Mouse (Mus musculus): Measurements from ENCODE around the gene Slc8a1. TPM values are rescaled to one million over a fixed set of nuclear protein-coding genes. Genes with fewer than 3 reads are reported as not detected.
A peak's percentile ranks its signal among the peaks of the same experiment; 100 is the strongest.

The Slc8a1 gene
- polyA plus RNA-seq, 1 experiment from 2014 or later: 83.6 TPM

DNA sequence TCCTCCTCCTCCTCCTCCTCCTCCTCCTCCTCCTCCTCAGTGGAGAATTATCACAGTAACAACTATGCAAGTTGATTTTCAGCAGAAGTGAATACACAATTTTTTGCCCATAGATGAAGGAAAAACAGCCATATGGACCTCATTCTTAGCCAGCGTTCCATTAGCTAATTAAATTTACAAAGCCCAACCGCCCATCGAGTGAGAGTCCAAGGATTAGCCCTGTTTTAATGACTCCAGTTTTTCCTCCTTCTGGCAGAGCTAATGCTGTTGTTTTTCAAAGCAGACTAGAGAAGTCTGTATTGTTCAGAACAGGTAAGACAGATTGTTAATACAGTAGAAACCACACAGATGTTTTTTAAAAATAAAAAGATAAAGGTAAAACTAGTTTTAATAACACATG, 264.8 kb downstream of the Slc8a1 start:
- no peak overlapping the region for H3K4me3 ChIP-seq
- H3K9me3 ChIP-seq (replicated peaks): no peaks in the 10 kb centered on the region
- no peak for ATAC-seq (replicated peaks; ENCODE audit: insufficient number of reproducible peaks, insufficient read depth, low FRiP score, low read depth)
- peaks cover 17% of the 10 kb centered on the region for H3K4me1 ChIP-seq (replicated peaks)
- H3K4me2 ChIP-seq: no peak overlapping the region
- H3K9ac ChIP-seq: no peak overlapping the region
- H3K27ac ChIP-seq: no peak overlapping the region
- WGBS: 78% methylated on average over 3 of the region's 3 CpGs
- H3K27me3 ChIP-seq: no peaks in the 10 kb centered on the region
- H3K36me3 ChIP-seq: no peaks in the 10 kb centered on the region; the same call in 1 of the 2 replicates

DNA sequence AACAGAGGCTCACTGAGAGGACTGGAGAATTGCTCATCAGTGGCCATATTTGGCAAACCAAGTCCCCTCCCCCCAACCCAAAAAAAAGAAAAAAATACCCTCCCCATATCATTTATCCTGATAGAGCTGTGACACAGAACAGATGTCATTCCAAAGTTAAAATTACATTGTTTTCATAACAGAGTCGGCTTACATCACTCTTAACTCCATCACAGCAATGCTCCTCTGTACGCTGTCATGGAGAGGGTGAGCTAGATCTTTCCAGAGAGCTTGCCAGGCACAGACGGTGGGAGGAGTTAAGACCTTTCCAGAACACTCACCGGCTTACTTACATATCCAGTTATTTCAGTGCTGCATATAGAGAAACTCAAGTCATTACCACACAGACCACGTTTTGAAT, 269.2 kb downstream of the Slc8a1 start:
- H3K27me3 ChIP-seq: no peaks in the 10 kb centered on the region
- no peaks in the 10 kb centered on the region for H3K36me3 ChIP-seq
- H3K27ac ChIP-seq: peak overlapping the region; percentile 64
- H3K4me2 ChIP-seq: no peak overlapping the region
- H3K4me1 ChIP-seq (replicated peaks): peaks cover 17% of the 10 kb centered on the region
- H3K9ac ChIP-seq: no peak overlapping the region
- H3K4me3 ChIP-seq: no peak overlapping the region
- peak; percentile 80; the same call in 1 of the 2 replicates for ATAC-seq (replicated peaks; ENCODE audit: insufficient number of reproducible peaks, insufficient read depth, low FRiP score, low read depth)
- WGBS: 24% methylated on average over 5 of the region's 5 CpGs
- H3K9me3 ChIP-seq (replicated peaks): no peaks in the 10 kb centered on the region

DNA sequence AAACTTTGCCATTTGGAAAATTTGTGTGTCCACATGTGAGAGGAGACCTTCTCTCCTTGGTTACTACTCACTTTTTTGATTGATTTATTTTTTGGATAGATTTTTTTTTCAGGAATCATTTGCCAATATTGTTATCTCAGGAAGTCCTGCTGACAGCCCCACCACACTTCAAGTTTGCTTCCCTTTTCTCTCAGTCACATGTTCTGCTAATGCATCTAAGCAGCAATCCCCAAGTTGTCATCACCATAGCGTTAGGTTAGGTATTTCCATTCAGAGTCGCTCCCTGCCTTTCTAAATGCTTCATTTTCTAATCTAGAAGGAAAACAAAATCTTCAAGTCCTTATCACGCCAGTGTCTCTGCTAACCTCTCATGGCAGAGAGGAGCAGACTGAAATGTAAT, 278.8 kb downstream of the Slc8a1 start:
- no peak for ATAC-seq (replicated peaks; ENCODE audit: insufficient number of reproducible peaks, insufficient read depth, low FRiP score, low read depth)
- 35% methylated on average over 3 of the region's 3 CpGs for WGBS
- no peak overlapping the region for H3K4me2 ChIP-seq
- no peaks in the 10 kb centered on the region for H3K9me3 ChIP-seq (replicated peaks)
- no peak overlapping the region for H3K9ac ChIP-seq
- H3K27ac ChIP-seq: no peak overlapping the region
- no peaks in the 10 kb centered on the region for H3K36me3 ChIP-seq
- H3K4me1 ChIP-seq (replicated peaks): peaks cover 17% of the 10 kb centered on the region
- H3K27me3 ChIP-seq: no peaks in the 10 kb centered on the region
- no peak overlapping the region for H3K4me3 ChIP-seq

DNA sequence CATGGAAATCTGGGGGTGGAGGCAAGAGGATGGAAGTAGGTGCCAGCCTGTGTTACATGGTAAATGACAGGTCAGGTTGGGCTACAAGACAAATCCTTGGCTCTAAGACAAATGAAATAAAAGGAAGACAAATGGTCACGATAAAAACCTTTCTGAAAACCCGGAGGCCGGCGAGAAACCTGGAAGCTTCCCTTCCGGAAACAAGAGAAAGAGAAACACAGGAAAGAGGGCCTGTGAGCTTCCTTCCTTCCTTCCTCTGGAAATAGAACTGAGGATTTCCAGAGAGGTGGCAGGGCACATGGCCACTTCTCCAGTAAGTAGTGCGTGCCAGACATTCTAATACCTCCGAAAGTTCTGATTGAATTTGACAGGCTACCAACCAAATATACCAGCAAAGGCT, 282.2 kb downstream of the Slc8a1 start:
- 0 out of 2 replicates have a peak overlapping the region, but pooled peaks have one; percentile 4 for H3K27ac ChIP-seq
- no peaks in the 10 kb centered on the region for H3K36me3 ChIP-seq
- peaks cover 22% of the 10 kb centered on the region for H3K4me1 ChIP-seq (replicated peaks)
- no peak overlapping the region for H3K4me3 ChIP-seq
- no peak overlapping the region for H3K9ac ChIP-seq
- WGBS: 61% methylated on average over 7 of the region's 7 CpGs
- no peak overlapping the region for H3K4me2 ChIP-seq
- H3K9me3 ChIP-seq (replicated peaks): no peaks in the 10 kb centered on the region
- no peaks in the 10 kb centered on the region for H3K27me3 ChIP-seq
- no peak for ATAC-seq (replicated peaks; ENCODE audit: insufficient number of reproducible peaks, insufficient read depth, low FRiP score, low read depth)

DNA sequence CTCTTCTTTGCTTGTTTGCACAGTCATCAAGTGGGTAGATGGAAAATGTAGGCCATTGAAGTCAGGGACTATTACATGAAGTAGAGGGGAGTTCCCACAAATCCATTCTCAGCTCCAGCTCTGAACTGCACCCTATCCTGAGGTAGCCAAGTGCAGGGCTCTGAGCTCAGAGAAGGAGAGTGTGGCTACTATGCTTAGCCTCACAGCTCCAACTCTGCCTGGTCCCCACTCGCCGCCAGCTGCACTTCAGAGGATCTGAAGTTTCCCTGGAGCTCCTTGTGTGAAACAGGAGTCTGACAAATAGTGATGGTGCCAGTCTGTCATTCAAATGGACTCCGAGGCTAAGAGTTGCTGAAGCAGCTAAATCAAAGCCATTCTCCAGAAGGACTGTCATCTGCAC, 282.9 kb downstream of the Slc8a1 start:
- ATAC-seq (replicated peaks; ENCODE audit: insufficient number of reproducible peaks, insufficient read depth, low FRiP score, low read depth): no peak
- H3K4me3 ChIP-seq: no peak overlapping the region
- 59% methylated on average over 3 of the region's 3 CpGs for WGBS
- H3K9ac ChIP-seq: no peak overlapping the region
- H3K36me3 ChIP-seq: no peaks in the 10 kb centered on the region
- no peak overlapping the region for H3K27ac ChIP-seq
- H3K4me1 ChIP-seq (replicated peaks): peaks cover 22% of the 10 kb centered on the region
- H3K9me3 ChIP-seq (replicated peaks): no peaks in the 10 kb centered on the region
- no peak overlapping the region for H3K4me2 ChIP-seq
- H3K27me3 ChIP-seq: no peaks in the 10 kb centered on the region

DNA sequence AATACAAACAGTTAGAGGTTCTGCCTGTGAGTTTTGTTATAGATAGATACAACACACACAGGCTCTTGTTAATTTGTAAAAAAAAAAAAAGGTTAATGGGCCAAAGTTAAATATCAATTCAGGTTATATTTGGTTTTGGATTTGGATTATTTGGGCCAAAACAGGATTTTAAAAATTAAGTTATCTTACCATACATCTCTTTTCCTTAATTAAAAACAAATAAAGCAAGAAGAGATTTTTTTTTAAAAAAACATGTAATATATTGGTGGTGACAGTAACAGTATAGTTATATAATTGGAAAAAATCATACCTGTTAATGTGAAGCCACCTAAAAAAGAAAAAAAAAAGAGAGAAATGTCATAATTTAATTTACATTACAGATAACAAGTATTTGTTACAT, 296.7 kb downstream of the Slc8a1 start, which contains the start of gene Gm11096:
Gm11096 (plus strand) TSS at position 301 of the 400 bp plus-strand sequence.
- Histone ChIP-seq H3K27ac (no peak within 1 kb of the TSS), H3K4me2 (no peak within 1 kb of the TSS), H3K36me3 (peaks cover 26% of the 10 kb centered on the region), H3K4me1 (replicated peaks) (peaks cover 3% of the 10 kb centered on the region; the same call in 1 of the 2 replicates), H3K4me3 (no peak within 1 kb of the TSS), H3K9me3 (replicated peaks) (no peaks in the 10 kb centered on the region), H3K9ac (no peak within 1 kb of the TSS), H3K27me3 (no peaks in the 10 kb centered on the region)
- no peak for ATAC-seq (replicated peaks; ENCODE audit: insufficient number of reproducible peaks, insufficient read depth, low FRiP score, low read depth)

DNA sequence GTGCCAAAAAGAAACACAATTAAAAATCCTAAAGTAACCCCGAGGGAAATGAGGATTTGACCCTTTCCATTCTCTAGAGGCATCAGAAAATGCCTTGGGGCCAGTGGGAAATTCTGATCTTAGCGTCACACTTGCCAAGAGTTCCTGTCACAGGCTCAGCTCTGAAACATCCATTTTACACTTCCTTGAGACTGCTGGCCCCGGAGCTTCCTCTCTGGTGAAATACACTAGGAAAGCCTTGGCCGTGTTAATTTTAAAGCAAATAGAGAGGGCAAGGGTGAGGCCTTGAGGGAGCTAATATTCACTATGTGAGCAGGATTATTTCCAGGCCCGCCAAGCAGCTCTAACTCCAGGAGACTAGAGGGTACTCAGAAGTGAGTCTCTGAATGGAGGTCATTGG, 305.0 kb downstream of the Slc8a1 start:
- no peaks in the 10 kb centered on the region for H3K27me3 ChIP-seq
- ATAC-seq (replicated peaks; ENCODE audit: insufficient number of reproducible peaks, insufficient read depth, low FRiP score, low read depth): no peak
- peaks cover 17% of the 10 kb centered on the region for H3K4me1 ChIP-seq (replicated peaks)
- H3K4me2 ChIP-seq: no peak overlapping the region
- H3K27ac ChIP-seq: peak overlapping the region; percentile 40
- H3K4me3 ChIP-seq: no peak overlapping the region
- H3K36me3 ChIP-seq: peaks cover 50% of the 10 kb centered on the region
- 55% methylated on average over 5 of the region's 5 CpGs for WGBS
- H3K9me3 ChIP-seq (replicated peaks): no peaks in the 10 kb centered on the region
- no peak overlapping the region for H3K9ac ChIP-seq

DNA sequence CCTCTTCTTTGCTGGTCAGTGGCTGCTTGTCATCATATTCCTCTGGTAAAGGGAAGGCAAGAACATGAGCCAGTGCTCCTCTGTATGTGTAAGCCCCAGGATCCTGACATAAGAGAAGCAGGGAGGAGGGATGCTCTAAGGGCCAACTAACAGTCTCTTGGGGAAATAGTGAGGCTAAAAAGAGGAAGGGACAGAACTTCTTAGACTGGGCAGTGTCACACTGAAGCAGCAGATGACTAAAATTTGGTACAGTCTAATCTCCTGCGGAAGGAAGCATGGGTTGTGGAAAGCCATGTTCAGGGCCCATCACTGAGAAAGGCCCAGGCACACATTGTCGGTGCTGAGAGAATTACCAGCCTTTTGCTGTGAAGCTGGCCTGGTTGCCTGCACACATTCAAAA, 305.4 kb downstream of the Slc8a1 start:
- H3K4me3 ChIP-seq: no peak overlapping the region
- H3K9me3 ChIP-seq (replicated peaks): no peaks in the 10 kb centered on the region
- 76% methylated on average over 2 of the region's 2 CpGs for WGBS
- peaks cover 15% of the 10 kb centered on the region for H3K4me1 ChIP-seq (replicated peaks)
- H3K27me3 ChIP-seq: no peaks in the 10 kb centered on the region
- H3K36me3 ChIP-seq: peaks cover 50% of the 10 kb centered on the region
- H3K9ac ChIP-seq: no peak overlapping the region
- ATAC-seq (replicated peaks; ENCODE audit: insufficient number of reproducible peaks, insufficient read depth, low FRiP score, low read depth): no peak
- H3K4me2 ChIP-seq: no peak overlapping the region
- peak overlapping the region; percentile 40 for H3K27ac ChIP-seq

DNA sequence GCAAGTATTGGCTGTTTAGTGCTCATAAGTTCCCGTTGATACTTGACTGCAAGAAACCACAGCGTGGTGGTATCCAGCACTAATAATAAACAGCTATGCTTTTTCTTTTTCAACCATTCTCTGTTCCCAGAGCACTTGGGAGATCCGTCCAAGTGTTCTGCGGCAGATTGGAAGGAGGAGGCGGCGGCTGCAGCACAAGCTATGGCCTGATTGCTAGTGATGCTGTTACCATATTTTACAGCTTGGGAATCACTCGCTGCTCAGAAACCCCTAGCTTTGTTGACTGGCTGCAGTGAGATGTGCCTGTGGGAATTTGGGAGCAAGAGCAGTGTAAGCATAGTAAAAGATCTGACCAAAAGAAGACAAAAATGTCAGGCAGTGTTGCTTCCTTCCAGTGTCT, 310.9 kb downstream of the Slc8a1 start:
- Histone ChIP-seq H3K4me1 (replicated peaks) (peaks cover 7% of the 10 kb centered on the region), H3K9me3 (replicated peaks) (no peaks in the 10 kb centered on the region), H3K27me3 (no peaks in the 10 kb centered on the region), H3K9ac (no peak overlapping the region), H3K36me3 (peaks cover 58% of the 10 kb centered on the region), H3K27ac (no peak overlapping the region), H3K4me3 (no peak overlapping the region), H3K4me2 (no peak overlapping the region)
- WGBS: 81% methylated on average over 7 of the region's 7 CpGs
- ATAC-seq (replicated peaks; ENCODE audit: insufficient number of reproducible peaks, insufficient read depth, low FRiP score, low read depth): no peak

DNA sequence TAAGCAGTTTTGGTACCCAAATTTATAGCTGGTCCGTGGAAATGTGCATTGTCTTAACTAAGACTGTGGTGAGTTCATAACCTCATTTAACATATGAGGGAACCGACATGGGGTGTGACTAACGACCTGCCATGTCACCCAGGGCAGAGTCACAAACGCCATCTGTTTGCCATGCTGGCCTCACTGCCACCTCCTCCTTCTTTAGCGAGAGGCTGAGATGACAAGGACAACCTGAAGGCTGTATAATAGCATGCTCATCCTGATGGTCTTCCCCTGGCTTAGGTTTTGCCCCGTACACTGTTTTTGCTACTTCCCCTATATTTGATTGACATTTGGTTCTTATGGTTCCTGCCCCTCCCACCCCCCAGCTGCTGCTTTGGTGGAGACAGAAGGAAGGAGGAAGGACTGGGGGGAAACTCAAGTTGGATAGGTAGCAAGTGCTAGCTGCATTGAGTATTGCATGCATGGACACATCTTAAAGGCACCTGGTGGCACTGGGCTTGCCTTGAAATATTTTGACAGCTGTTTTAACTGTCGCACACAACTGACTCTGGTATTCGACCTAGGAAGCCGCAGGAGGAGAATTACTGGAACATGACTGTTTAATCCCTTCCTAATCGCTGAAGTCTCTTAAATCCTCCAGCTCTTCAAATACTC, 313.8 kb downstream of the Slc8a1 start:
- H3K9ac ChIP-seq: no peak overlapping the region
- no peak overlapping the region for H3K4me3 ChIP-seq
- H3K4me1 ChIP-seq (replicated peaks): peaks cover 13% of the 10 kb centered on the region
- ATAC-seq (replicated peaks; ENCODE audit: insufficient number of reproducible peaks, insufficient read depth, low FRiP score, low read depth): no peak
- no peaks in the 10 kb centered on the region for H3K27me3 ChIP-seq
- peaks cover 66% of the 10 kb centered on the region for H3K36me3 ChIP-seq
- no peak overlapping the region for H3K27ac ChIP-seq
- H3K4me2 ChIP-seq: no peak overlapping the region
- no peaks in the 10 kb centered on the region for H3K9me3 ChIP-seq (replicated peaks)
- WGBS: 55% methylated on average over 10 of the region's 10 CpGs

DNA sequence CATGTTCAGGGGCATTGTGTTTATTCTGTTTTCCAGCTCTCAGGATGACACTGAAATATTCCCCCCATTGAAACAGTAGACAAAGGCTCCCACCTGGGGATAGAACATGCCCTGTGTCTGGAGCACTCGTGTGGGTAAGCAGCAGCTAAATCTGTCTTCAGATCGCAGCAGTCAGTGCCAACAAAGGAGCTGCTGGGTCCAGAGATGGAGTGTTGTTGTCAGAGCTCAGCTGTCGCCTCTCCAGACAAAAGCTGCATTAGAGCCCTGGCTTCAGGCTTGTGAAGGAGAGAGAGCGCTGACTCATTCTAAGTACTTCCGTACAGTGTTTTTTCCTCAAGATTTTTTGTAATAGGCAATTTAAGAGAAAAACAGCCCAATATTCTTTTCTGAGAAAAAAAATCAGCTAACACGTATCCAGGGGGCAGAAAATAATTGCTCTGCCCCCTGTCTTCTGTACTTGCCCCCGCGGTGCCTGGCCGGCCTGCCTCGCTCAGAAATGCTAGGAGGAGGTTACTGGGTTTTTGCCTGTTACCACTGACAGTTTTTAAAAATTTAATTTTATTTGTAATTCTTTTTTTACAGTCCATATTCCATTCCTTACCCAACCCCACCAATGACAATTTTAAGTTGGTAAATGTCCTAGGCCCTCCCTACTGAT, 318.2 kb downstream of the Slc8a1 start:
- H3K4me2 ChIP-seq: no peak overlapping the region
- H3K27me3 ChIP-seq: no peaks in the 10 kb centered on the region
- H3K27ac ChIP-seq: peak overlapping the region; percentile 51
- peaks cover 13% of the 10 kb centered on the region for H3K4me1 ChIP-seq (replicated peaks)
- H3K9me3 ChIP-seq (replicated peaks): no peaks in the 10 kb centered on the region
- WGBS: 71% methylated on average over 10 of the region's 10 CpGs
- H3K4me3 ChIP-seq: no peak overlapping the region
- peaks cover 53% of the 10 kb centered on the region for H3K36me3 ChIP-seq
- no peak for ATAC-seq (replicated peaks; ENCODE audit: insufficient number of reproducible peaks, insufficient read depth, low FRiP score, low read depth)
- no peak overlapping the region for H3K9ac ChIP-seq
